Mouse (Mus musculus) brain, embryonic 18.5 days (tissue): ENCODE data around the gene Togaram2.

ENCODE experiments used
- DNase-seq: peaks from one replicate; pipeline ENCODE4 v3.0.0-alpha.2; 2012; ENCODE audit warnings: low read depth, low spot score

Togaram2 gene

GRCm38 (mm10) chr17:71682379-71682778 is 9.3 kb downstream of the Togaram2 start:
- no peak for DNase-seq

GRCm38 (mm10) chr17:71683281-71683680 is 10.2 kb downstream of the Togaram2 start:
- no peak for DNase-seq

- no peak for DNase-seq
These were observed 11.1 kb downstream of the Togaram2 start for GRCm38 (mm10) chr17:71684103-71684608.

GRCm38 (mm10) chr17:71687436-71687835 is 14.4 kb downstream of the Togaram2 start:
- DNase-seq: no peak

GRCm38 (mm10) chr17:71689903-71690302 is 16.8 kb downstream of the Togaram2 start:
- DNase-seq: no peak

- DNase-seq: no peak
These were observed 18.4 kb downstream of the Togaram2 start for GRCm38 (mm10) chr17:71691361-71691875.

- DNase-seq: no peak
These were observed 20.3 kb downstream of the Togaram2 start for GRCm38 (mm10) chr17:71693313-71693712.

GRCm38 (mm10) chr17:71693780-71694179 is 20.7 kb downstream of the Togaram2 start:
- no peak for DNase-seq

- no peak for DNase-seq
These were observed 22.1 kb downstream of the Togaram2 start for GRCm38 (mm10) chr17:71695151-71695550.

GRCm38 (mm10) chr17:71695716-71696315 is 22.8 kb downstream of the Togaram2 start:
- no peak for DNase-seq

GRCm38 (mm10) chr17:71696396-71696795 is 23.3 kb downstream of the Togaram2 start:
- no peak for DNase-seq

- no peak for DNase-seq
These were observed 25.0 kb downstream of the Togaram2 start for GRCm38 (mm10) chr17:71697896-71698618.

- no peak for DNase-seq
These were observed 25.5 kb downstream of the Togaram2 start for GRCm38 (mm10) chr17:71698619-71698956.

- no peak for DNase-seq
These were observed 32.1 kb downstream of the Togaram2 start for GRCm38 (mm10) chr17:71705113-71705512.

- DNase-seq: no peak
These were observed 32.8 kb downstream of the Togaram2 start for GRCm38 (mm10) chr17:71705550-71706480.

- DNase-seq: no peak
These were observed 34.7 kb downstream of the Togaram2 start for GRCm38 (mm10) chr17:71707715-71708114.

- no peak for DNase-seq
These were observed 39.2 kb downstream of the Togaram2 start for GRCm38 (mm10) chr17:71712279-71712678.

- no peak for DNase-seq
These were observed 42.0 kb downstream of the Togaram2 start for GRCm38 (mm10) chr17:71715034-71715433.

GRCm38 (mm10) chr17:71717881-71718625 is 45.0 kb downstream of the Togaram2 start:
- DNase-seq: no peak

GRCm38 (mm10) chr17:71720434-71720833 is 47.4 kb downstream of the Togaram2 start:
- DNase-seq: no peak

- DNase-seq: no peak
These were observed 48.0 kb downstream of the Togaram2 start for GRCm38 (mm10) chr17:71721019-71721418.
